Mouse (Mus musculus) layer of hippocampus, postnatal 25 days (tissue): ENCODE results near the gene Ptpn6. TPM values are rescaled to one million over a fixed set of nuclear protein-coding genes. Genes with fewer than 3 reads are reported as not detected.

Experiments used
- DNase-seq, 2 experiments: peaks; one replicate each; pipeline ENCODE4 v3.0.0; 2022; ENCODE audit warnings: mixed read lengths in 2 of 2, low spot score in 1 of 2; ENCODE audit errors: extremely low spot score in 1 of 2
- total RNA-seq, 2 experiments: library from RNA; stranded (reverse); gene quantifications; 2 replicates each; pipeline ENCODE4 v1.2.3; 2021

Gene Ptpn6
- total RNA-seq = 1 to 10 TPM; 2.9 to 4.0 TPM

DNA sequence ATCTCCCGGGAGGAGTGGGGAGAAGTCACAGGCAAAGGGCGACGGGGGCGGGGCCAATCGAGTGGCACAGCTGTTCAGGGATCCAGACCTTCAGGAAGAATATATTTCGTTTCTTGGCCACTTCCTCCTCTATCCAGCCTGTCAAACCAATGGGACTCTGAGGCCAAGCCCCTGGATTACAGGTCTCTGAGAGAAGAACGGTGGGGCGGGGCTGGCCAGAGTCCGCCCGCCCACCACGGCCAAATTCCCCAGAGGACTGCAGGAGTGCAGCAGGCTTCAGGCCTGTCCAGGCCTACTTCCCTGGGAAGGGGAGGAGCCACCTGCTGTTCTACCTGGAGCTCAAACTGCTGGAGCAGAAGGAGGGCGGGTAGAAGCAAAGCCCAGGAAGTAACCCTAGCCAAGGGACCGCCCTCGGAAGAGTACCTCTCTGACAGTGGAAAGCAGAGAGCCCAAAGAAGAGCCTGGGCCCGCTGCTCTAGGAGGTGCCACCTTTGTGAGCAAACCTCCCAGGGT lies at the start of gene Ptpn6:
TSS of gene Ptpn6 (minus strand) at position 204 of the 513 bp plus-strand sequence.
- no peak for DNase-seq

DNA sequence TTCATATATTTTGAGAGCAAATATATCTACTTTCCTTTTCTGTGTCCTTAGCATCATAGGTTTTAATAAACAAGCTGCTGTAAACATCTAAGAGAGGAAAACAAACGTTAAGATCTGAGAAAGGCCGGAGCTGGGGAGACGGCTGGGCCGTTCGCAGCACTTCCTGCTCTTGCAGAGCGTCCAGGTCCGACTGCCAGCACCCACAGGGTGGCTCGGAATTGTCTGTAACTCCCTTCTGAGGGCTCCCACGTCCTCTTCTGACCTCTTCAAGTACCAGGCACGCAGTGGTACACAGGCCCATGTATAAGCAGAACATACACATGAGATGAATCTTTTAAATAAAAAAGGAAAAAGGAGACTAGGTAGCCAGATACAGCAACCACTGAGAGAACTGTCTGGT lies 49.2 kb upstream of the Ptpn6 start:
- no peak for DNase-seq

- DNase-seq = no peak
These were observed 48.4 kb upstream of the Ptpn6 start for GRCm38 (mm10) chr6:124786756-124787420.

GRCm38 (mm10) chr6:124782436-124782835 lies 43.9 kb upstream of the Ptpn6 start:
- no peak for DNase-seq

- DNase-seq = no peak
These were observed 42.4 kb upstream of the Ptpn6 start for GRCm38 (mm10) chr6:124780917-124781316.

DNA sequence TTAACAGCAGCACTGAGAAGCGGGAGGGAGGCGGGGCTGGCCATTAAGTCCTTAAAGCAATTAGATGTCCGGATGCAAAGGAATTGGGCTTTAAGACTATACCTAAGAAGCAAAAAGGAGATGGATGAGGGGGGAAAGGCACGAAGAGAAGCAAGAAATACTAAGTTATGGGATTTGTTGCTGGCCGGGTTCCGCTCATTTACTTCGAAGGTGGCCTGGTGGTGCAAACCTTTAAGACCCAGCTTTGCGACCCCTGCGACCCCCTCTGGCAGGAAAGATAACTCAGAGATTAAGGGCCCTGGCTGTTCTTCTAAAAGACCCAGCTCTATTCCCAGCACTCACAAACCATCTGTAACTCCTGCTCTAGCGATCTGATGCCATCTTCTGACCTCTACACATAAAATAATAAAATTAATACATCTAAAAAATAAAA lies 41.5 kb upstream of the Ptpn6 start:
- DNase-seq = no peak

- DNase-seq = no peak
These were observed 40.9 kb upstream of the Ptpn6 start, which contains the start of gene Lrrc23 for GRCm38 (mm10) chr6:124779222-124779983. Gene Lrrc23, minus strand, starts transcription at chr6:124779727.

- no peak for DNase-seq
These were observed 32.0 kb upstream of the Ptpn6 start for GRCm38 (mm10) chr6:124770511-124770910.

DNA sequence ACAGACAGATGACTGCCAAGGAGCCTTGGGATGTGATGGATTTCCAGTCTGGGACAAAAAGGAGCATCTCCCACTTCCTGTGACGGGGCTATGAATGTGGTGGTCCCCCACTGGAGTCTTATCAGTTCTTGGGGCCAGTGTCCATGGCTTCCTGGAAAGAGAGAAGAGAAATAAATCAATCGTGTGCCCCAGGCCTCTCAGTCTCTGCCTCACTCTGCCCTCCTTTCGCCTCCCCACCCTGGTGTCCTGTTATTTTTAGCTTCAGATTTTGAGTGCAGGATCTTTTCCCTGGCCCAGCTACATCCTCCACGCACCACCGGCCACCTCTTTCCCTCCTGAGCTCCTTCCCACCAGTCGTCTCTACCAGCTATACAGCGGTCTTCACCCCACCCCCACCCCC lies 31.5 kb upstream of the Ptpn6 start:
- no peak for DNase-seq

- DNase-seq = peak; percentile 69 to 72
These were observed 30.7 kb upstream of the Ptpn6 start, which contains the start of gene Eno2 for GRCm38 (mm10) chr6:124769101-124769765. Gene Eno2, minus strand, starts transcription at chr6:124769673.

- DNase-seq = no peak
These were observed 30.2 kb upstream of the Ptpn6 start for GRCm38 (mm10) chr6:124768704-124769044.

- peak; percentile 37 to 39 for DNase-seq
These were observed 29.6 kb upstream of the Ptpn6 start for GRCm38 (mm10) chr6:124767920-124768703.

DNA sequence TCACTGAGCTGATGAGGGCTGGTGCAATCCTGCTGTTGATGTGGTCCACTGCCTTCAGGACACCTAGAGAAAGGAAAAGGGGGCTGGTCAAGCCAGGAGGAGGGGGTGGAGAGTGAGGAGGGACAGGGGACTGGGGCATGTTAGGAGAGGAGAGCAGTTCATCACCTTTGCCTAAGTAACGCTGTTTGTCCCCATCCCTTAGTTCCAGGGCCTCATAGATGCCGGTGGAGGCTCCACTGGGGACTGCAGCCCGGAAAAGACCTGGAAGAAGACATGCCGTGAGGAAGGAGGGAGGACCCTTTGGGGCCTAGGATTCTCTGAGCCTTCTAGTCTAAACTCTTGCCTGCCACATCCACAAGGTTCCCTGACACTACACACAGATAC lies 29.0 kb upstream of the Ptpn6 start:
- no peak for DNase-seq

DNA sequence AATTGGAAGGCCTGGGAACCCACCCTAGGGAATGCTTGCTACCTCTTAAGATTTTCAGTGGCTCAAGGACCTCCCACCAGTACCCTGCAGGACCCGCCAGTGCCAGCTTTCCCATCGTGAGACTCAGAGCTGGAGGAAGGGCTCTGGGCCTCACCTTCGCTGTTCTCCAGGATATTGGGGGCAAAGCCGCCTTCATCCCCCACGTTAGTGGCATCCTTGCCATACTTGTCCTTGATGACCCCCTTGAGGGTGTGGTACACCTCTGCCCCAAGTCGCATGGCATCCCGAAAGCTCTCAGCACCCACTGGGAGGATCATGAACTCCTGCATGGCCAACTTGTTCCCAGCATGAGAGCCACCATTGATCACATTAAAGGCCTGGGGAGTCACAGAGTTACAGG lies 27.4 kb upstream of the Ptpn6 start:
- no peak for DNase-seq

DNA sequence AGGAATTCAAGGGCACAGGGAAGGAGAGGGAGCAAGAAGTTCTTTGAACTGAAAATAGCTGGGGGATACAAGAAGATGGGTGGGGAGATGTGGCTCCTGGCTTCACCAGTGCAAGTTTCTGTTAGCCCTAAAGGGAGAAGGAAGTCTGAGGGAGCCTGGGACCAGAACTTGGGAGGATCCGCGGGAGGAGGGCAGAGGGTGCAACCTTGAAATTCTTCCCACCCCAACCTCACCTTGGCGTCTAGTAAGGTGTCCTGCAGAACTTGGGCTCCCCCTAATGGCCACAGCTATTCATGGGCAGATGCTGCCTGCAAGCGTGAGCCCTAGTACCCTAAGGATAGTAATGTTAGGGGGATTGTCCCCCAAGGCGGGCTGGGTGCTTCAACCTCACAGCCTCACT lies 20.7 kb upstream of the Ptpn6 start:
- DNase-seq = peak; percentile 68 to 86

DNA sequence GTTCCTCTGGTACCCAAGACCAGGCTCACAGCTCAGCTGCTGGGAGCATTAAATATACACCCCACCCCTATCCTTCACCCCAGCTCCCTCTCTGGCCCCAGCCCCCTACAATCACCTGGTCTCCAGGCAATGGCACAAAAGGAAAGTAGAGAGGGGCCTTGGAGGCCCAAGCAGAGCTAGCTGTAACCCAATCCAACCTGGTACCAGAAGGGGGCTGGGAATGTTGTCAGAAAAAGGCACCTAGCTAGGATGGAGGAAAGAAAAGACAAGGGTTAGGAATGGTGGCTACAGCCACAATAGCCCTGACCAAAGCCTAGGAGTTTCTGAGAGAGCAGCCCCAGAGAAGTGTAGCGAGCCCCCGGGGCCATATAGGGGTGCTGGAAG lies 20.3 kb upstream of the Ptpn6 start:
- no peak for DNase-seq

DNA sequence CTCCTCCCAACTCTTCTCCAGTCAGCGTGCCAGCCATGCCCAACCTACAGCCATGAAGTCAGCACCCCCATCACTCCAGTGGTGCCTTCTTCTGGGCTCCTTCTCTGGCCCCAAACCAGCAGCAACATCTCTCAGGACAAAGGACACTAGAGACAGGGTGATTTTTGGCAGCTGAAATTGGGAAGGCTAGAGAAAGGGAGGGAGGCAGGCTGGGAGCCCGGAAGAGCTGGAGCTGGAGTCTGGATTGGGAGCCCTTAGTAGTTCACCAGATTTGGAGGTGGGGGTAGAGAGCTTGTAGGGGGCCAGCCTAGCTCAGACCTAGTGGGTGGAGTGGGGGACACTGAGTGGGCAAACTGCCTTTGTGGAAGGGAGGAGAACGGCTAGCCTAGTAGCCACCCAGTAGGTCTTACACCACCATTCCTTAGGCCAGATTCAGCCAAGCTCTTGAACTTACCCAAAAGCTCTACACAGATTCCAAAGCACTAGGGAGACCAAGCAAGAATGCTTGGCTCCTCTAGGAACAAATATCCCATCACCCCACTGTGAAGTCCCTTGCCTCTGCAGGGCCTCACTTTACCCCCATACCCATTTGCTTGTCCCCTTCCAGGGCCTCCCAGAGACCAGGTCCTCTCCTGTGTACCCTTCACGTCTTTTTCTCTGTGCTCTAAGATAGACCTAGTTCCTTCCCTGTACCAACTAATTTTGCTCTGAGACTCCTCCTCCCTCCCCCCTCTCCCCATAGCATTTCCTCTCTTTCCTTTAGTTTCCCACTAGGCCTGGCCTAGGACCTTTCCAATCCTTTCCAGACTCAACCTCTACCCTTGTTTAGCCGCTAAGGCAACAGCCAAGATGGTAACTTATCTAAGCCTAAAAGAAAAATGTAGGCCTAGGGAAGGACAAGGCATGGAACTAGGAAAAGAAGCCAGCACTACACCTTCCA lies 19.7 kb upstream of the Ptpn6 start:
- peak; percentile 45 to 59 for DNase-seq

GRCm38 (mm10) chr6:124757351-124757880 lies 18.9 kb upstream of the Ptpn6 start:
- DNase-seq = no peak
